8 mouse cellular contexts compared by ENCODE assay signal in genomic region chr9:116383411-116384101, GRCm38 (mm10).
A peak's percentile ranks its signal among the peaks of the same experiment; 100 is the strongest.
DNase-seq lines count a peak whose midpoint lies in the region; ATAC-seq and TF ChIP-seq lines count a peak whose summit lies in the region.

No protein-coding gene starts in this region.

- peaks cover 3 to 17% of the 10 kb centered on the region in 2 experiments; a peak in 2 of 4 replicates for H3K4me1 ChIP-seq in liver, embryonic 14.5 days (replicated peaks; ENCODE audit: control insufficient read depth in 2 of 2, insufficient read depth in 2 of 2, low read length in 1 of 2)

- H3K27ac ChIP-seq in liver, embryonic 14.5 days: no peak overlapping the region

- H3K36me3 ChIP-seq in liver, embryonic 14.5 days (replicated peaks; ENCODE audit: control insufficient read depth, insufficient read depth, low read depth): no peaks in the 10 kb centered on the region

- H3K9me3 ChIP-seq in liver, embryonic 14.5 days (ENCODE audit: control insufficient read depth, low read length): no peaks in the 10 kb centered on the region

- peak overlapping the region; percentile 48 for H3K4me2 ChIP-seq in liver, embryonic 14.5 days (ENCODE audit: low read depth)

- DNase-seq in CD4-positive helper T cell, adult 2 months (ENCODE audit: low read depth, low spot score): peak; percentile 23
- peak; percentile 14 for DNase-seq in adipocyte (ENCODE audit: low spot score)
- DNase-seq in gastrocnemius, postnatal 10 days: peak; percentile 31
- DNase-seq in induced T-regulatory cell, adult 2 months (ENCODE audit: low read depth): peak; percentile 37
- no peak for DNase-seq in liver, embryonic 14.5 days (ENCODE audit: low read depth in 3 of 3, low spot score in 3 of 3)
- peak; percentile 21 to 69 for DNase-seq in spleen, postnatal 4 days (ENCODE audit: low spot score in 2 of 2)

- no peak overlapping the region for H3K9ac ChIP-seq in liver, embryonic 14.5 days (replicated peaks)

- no peak overlapping the region for H3K4me3 ChIP-seq in liver, embryonic 14.5 days (ENCODE audit: insufficient read depth in 1 of 2, low read depth in 2 of 2, low read length in 2 of 2)

- ATAC-seq in liver, embryonic 14.5 days (ENCODE audit: insufficient read depth): 0 out of 2 replicates have a peak, but pooled peaks have one; percentile 29
- no peak for ATAC-seq in erythroid progenitor cell, adult 5-6 weeks (replicated peaks; ENCODE audit: low FRiP score, poor library complexity, severe bottlenecking)
- ATAC-seq in activated CD4-positive, CD25-positive, alpha-beta regulatory T cell, adult 4 months: no peak

- TF ChIP-seq EP300 in liver, embryonic 14.5 days (IDR thresholded peaks at IDR 0.05; ENCODE audit: low read depth): no peak

- H3K27me3 ChIP-seq in liver, embryonic 14.5 days (ENCODE audit: control insufficient read depth, insufficient read depth, low read length): no peaks in the 10 kb centered on the region

- no peak for TF ChIP-seq CTCF in liver, embryonic 14.5 days (IDR thresholded peaks at IDR 0.05; ENCODE audit: low read depth)

- 33% methylated on average over 18 of the region's 18 CpGs for WGBS in liver, embryonic 14.5 days (ENCODE audit: insufficient replicate concordance)

Comparison
In these comparisons a context has a peak if more than half of its experiments do, and no peak if none do; other contexts are left out.
1. DNase-seq: peak in CD4-positive helper T cell, adult 2 months (single experiment), adipocyte (single experiment), gastrocnemius, postnatal 10 days (single experiment), induced T-regulatory cell, adult 2 months (single experiment) and spleen, postnatal 4 days (2 of 2); none in liver, embryonic 14.5 days (0 of 3).